Mouse (Mus musculus): ENCODE results near the gene Ggcx.

DNA sequence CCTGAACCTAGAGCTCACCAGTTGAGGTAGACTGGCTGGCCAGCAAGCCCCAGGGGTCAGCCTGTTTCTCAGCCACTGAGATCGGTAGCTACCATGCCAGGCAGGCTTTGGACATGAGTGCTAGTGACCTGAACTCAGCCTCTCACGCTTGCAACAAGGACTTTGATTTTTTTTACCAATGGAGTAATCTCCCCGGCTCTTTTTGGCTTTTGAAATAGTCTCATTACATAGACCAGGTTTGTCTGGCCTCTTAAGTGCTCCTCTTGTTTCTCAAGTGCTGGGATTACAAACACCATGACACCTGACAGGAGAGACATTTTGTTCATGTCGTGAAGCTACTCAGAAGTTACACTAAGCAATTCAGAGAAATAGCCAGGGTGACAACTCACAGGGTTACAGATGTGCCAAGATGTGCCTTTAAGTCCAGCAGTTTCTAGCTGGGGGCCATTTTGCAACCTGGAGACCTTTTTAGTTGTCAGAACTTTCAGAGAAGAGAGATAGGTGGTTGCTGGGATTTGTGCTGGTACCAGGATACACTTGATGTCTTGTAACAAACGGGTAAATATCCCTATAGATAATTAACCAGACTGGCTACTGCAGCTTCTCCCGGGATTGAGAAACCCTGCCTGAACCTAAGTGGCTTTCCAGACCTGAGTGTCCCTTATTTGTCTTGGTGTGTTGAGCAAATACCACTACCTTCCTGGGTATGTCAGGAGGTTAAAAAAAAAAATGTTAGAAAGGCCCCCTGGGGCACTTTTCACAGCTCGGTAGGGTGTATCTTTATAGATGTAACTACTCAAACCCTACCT, 2.1 kb downstream of the Ggcx start:
- TF ChIP-seq REST (IDR thresholded peaks at IDR 0.05; ENCODE audit: insufficient read depth, insufficient read length) (no peak), USF1 (IDR thresholded peaks at IDR 0.05; ENCODE audit: low read depth) (no peak), POLR2A (IDR thresholded peaks at IDR 0.05; ENCODE audit: insufficient read length, low read depth) (no peak), POLR2AphosphoS2 (IDR thresholded peaks at IDR 0.05; ENCODE audit: insufficient read length, low read depth) (no peak), MAX (IDR thresholded peaks at IDR 0.05; ENCODE audit: low read depth) (no peak), CEBPB (IDR thresholded peaks at IDR 0.05; ENCODE audit: insufficient read depth, poor library complexity, severe bottlenecking) (no peak)

Measured in myocyte (in vitro differentiated cells).